Mouse (Mus musculus): Measurements from ENCODE around the gene Actg1.
A peak's percentile ranks its signal among the peaks of the same experiment; 100 is the strongest.

Gene Actg1

GRCm38 (mm10) chr11:120310813-120311312 is 37.5 kb downstream of the Actg1 start:
- peak; percentile 98 for DNase-seq (ENCODE audit: low spot score)

- peak; percentile 3 for DNase-seq (ENCODE audit: low spot score)
Measured at GRCm38 (mm10) chr11:120308441-120309320, 39.7 kb downstream of the Actg1 start.

DNA sequence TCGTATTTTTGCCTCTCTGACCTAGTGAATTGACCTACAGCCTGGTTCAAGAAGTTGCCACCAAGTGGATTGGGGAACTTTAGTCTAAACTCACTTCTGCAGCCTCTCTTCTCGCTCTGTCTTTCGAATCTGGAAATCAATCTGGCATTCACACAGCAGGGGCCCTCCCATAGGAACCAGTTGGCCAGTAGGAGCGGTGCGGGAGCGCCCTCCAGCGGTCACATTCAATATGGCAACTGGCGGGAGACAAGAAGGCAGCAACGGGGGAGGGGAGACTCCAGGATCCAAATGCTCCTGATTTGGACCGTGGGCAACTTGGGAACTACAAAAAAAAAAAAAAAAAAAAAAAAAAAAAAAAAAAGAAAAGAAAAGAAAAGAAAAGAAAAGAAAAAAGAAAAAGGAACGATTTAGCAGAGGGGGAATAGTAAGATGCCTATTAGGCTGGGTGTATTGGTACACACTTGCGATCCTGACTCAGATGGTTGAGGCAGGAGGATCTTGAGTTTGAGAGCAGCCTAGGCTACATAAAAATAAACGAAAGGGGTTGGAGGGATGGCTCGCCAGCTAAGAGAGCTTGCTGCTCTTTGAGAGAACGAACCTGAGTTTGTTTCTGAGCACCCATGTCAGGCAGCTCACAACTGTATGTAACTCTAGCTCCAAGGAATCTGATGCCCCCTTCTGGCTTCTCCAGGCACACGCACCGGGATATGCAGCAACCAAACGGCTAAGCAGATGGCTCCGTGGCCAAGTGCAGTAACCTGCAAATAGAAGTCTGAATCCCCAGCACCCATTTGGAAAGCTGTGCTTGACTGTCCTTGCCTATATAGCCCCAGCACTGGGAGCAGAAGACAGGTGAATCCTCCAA is 40.5 kb downstream of the Actg1 start:
- DNase-seq (ENCODE audit: low spot score): peak; percentile 95

- DNase-seq (ENCODE audit: low spot score): peak; percentile 58
Measured at GRCm38 (mm10) chr11:120307132-120307413, 41.3 kb downstream of the Actg1 start.

DNA sequence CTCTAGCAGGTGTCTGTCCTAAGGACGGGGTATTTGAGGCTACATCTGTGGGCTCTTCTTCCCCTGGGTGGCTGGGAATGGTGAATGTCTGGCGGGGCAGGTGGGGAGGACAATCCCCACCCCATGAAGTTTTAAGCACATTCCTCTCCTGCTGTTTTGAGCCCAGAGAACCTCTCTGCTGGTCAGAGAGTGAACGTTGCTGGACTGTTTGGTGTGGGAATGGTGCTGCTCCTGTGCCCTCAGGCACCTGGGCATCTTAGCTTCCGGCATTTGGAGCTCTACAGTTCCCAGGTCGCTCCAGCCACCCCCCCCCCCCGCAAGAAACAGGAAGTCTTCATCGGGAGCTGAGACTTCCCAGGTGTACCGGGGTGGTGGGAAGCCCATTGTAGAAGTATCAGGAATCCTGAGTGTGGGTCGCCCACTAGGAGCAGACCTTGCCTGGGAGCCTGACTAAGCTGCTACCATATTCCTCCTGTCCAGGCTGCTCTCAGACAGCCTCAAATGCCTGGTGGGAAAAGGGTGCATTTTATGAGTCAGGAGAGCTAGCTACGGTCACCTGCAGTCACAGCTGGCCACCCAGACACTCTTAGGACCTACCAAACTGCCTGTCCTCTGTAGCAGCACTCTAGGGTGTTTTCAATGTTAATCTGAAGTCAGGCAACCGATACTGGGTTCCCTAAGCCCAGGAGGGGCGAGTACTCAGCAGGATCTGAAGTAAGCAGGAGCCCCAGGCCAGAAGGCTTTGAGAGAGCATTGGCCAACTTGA is 41.8 kb downstream of the Actg1 start:
- peak; percentile 4 for DNase-seq (ENCODE audit: low spot score)

DNA sequence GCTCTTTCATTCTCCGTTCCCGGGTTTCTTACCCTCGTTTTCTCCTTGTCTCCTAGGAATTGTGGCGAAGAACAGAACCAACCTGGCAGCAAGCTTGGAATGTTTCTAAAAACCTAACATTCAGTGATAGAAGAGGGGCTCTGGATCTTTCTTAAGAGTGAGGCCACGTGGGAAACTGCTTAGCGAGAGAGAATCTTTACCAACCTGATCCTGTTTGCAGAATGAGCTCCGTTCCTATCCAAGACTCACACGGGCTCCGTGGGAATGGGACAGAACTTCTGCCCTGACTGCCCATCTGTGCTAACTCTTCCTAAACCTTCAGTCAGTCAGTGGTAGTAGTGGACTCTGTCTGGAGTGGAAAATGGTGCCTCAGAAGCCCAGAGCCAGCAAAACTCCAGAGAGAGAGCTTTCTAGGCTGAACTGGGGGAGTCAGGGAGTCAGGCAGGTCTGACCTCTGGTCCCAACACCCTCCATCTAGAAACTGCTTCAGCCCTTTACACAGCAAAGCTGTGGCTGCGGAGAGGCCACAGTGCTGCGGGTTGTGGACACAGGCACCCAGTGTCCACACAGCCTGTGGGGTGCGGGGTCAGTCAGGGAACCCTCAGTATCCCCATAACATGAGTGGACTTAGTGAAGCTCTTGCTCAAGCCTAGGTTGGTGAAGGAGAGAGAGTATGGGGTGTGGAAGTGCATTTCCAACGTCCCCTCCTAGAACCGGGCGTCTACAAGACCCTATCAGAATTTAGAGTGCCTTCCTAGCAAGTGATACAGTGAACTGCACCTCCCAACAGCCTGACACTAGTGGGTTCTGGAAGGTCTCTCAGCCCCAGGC is 42.6 kb downstream of the Actg1 start:
- DNase-seq (ENCODE audit: low spot score): peak; percentile 54

GRCm38 (mm10) chr11:120304886-120305534 is 43.3 kb downstream of the Actg1 start:
- peak; percentile 94 for DNase-seq (ENCODE audit: low spot score)

- no peak for DNase-seq (ENCODE audit: low spot score)
Measured at GRCm38 (mm10) chr11:120304350-120304694, 44.0 kb downstream of the Actg1 start.

DNA sequence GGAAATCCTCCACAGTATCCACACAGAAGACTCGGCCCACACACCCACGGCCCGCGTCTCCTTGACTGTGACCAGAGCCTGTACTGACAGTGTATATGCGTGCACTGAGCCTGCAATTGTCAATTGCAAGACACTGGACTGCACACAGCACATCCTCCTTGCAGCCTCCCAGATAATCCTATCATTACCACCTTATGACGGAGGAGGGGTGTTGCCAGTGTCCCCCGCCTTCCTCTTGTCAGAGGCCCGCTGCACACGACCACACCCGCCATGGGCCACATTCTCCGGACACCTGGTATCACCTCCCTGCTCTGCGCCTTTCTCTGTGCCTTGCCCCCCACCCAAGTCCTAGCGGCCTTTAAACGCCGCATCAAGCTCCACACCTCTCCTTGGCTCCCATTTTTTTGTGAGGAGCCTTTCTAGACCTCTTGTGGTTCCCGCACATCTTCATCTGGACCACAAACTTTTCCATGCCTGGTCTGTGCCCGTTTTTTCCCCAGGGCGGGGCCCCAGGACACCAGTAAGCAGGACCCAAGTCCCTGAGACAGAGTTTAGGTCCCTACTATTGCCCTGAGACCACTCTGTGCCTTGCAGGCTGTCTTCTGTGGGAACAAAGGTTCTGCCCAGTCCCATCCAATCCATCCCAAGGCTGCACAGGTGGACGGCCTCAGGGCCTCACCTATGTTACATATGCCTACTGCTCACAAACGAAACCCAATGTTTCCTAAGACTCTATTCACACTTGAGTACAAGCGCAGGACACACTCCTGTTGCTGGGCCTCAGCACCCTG is 44.6 kb downstream of the Actg1 start:
- DNase-seq (ENCODE audit: low spot score): no peak

DNA sequence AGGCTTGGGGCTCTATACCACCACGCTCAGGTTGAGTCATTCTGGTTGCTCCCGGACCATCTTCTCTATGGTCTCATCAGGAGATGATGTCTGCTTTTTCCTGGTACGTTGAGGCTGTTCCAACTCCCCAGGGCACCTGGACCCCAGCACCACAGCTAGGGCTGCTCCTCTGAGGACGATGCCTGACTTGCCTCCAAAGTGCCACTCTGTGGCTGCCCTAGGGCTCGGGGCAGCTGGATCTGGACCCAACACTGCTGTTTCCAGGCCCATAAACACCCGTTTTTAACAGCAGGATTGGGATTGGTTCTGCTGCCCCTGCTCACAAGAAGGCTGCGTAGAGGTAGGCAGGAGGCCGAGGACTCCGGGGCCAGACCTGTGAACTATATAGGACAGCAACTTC is 45.2 kb downstream of the Actg1 start:
- no peak for DNase-seq (ENCODE audit: low spot score)

DNA sequence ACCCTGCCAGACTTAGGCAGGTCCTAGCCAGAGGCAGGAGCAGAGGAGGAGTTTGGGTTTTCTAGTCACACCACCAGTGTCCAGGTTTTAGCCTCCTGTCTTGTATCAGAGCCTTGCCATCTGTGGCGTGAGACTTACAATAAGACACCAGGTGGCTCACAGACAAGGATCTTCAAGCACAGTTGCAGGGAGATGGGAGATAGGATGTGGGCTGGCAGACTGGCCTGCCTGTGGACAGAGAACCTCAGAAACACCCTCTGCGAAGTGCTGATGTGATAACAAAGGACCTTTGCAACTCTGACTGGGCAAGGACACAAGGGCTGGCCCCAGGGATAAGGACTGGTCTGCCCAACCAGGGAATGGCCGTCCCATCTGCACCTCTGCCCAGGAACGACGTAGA is 48.9 kb downstream of the Actg1 start:
- DNase-seq (ENCODE audit: low spot score): no peak

GRCm38 (mm10) chr11:120298441-120299141 is 49.8 kb downstream of the Actg1 start:
- DNase-seq (ENCODE audit: low spot score): no peak

- no peak for DNase-seq (ENCODE audit: low spot score)
Measured at GRCm38 (mm10) chr11:120297767-120298166, 50.6 kb downstream of the Actg1 start.

GRCm38 (mm10) chr11:120296305-120297144 is 51.8 kb downstream of the Actg1 start:
- no peak for DNase-seq (ENCODE audit: low spot score)
